Mouse (Mus musculus) ES-E14 (cell line): ENCODE data around the gene Rras.

ENCODE experiments used
- CHD2 ChIP-seq: IDR thresholded peaks from 2 replicates; pipeline ENCODE4 v1.6.1; 2014; ENCODE audit warnings: mild to moderate bottlenecking, low read depth, low read length, inconsistent platforms
- HCFC1 ChIP-seq: IDR thresholded peaks from 2 replicates; pipeline ENCODE4 v1.6.1; 2012; ENCODE audit warnings: low read length, inconsistent platforms, borderline replicate concordance; ENCODE audit not compliant: insufficient read depth
- MAFK ChIP-seq: IDR thresholded peaks from 2 replicates; pipeline ENCODE4 v1.6.1; 2014; ENCODE audit warnings: mild to moderate bottlenecking, low read depth, low read length, inconsistent platforms; ENCODE audit not compliant: insufficient read depth

- TF ChIP-seq CHD2, result no peak
- TF ChIP-seq HCFC1, result no peak
- TF ChIP-seq MAFK, result no peak
Measured at GRCm38 (mm10) chr7:45045741-45046140, 28.0 kb downstream of the Rras start.
